Mouse (Mus musculus) forebrain, postnatal 0 days (tissue): ENCODE results near the gene Nol11. TPM values are rescaled to one million over a fixed set of nuclear protein-coding genes. Genes with fewer than 3 reads are reported as not detected.
A peak's percentile ranks its signal among the peaks of the same experiment; 100 is the strongest.
"Not testable (repeated sequence)": the region's sequence is repeated elsewhere in the genome, so short reads cannot be mapped to it uniquely, and the experiment has no call there.

ENCODE experiments used
- ATAC-seq: fragments of 200-750 bp; cut with Nextera tagmentation; 2 replicates; pipeline ENCODE4 v1.8.0; 2017; ENCODE audit warnings: mild to moderate bottlenecking, moderate library complexity
- DNase-seq: peaks from one replicate; pipeline ENCODE4 v3.0.0-alpha.2; 2015
- H3K27ac ChIP-seq: fragments of 300-500 bp; sonication (generic); 2 replicates; pipeline ENCODE4 v1.5.1; 2014; ENCODE audit warnings: low read depth, mild to moderate bottlenecking, antibody characterized with exemption, low read length, moderate library complexity, mixed read lengths
- H3K27me3 ChIP-seq: fragments of 300-500 bp; sonication (generic); 2 replicates; pipeline ENCODE4 v1.6.1; 2014; ENCODE audit warnings: mild to moderate bottlenecking, low read length, mixed read lengths; ENCODE audit not compliant: insufficient read depth
- H3K36me3 ChIP-seq: fragments of 300-500 bp; sonication (generic); 2 replicates; pipeline ENCODE4 v1.6.1; 2014; ENCODE audit warnings: mild to moderate bottlenecking, moderate library complexity; ENCODE audit not compliant: insufficient read depth
- H3K4me1 ChIP-seq: fragments of 300-500 bp; sonication (generic); 2 replicates; pipeline ENCODE4 v1.6.1; 2014; ENCODE audit warnings: antibody characterized with exemption; ENCODE audit not compliant: insufficient read depth
- H3K4me2 ChIP-seq: fragments of 300-500 bp; sonication (generic); 2 replicates; pipeline ENCODE4 v1.6.1; 2014; ENCODE audit warnings: low read depth, mild to moderate bottlenecking, moderate library complexity
- H3K4me3 ChIP-seq: fragments of 300-500 bp; sonication (generic); 2 replicates; pipeline ENCODE4 v1.5.1; 2014; ENCODE audit warnings: low read depth, low read length, mixed read lengths
- H3K9ac ChIP-seq: fragments of 300-500 bp; sonication (generic); 2 replicates; pipeline ENCODE4 v1.6.1; 2014; ENCODE audit warnings: mild to moderate bottlenecking
- H3K9me3 ChIP-seq: fragments of 300-500 bp; sonication (generic); 2 replicates; pipeline ENCODE4 v1.6.1; 2016; ENCODE audit warnings: low read length
- CTCF ChIP-seq: sonication (generic); IDR thresholded peaks from 2 replicates; pipeline ENCODE4 v1.5.1; 2016; ENCODE audit warnings: antibody characterized with exemption, control low read depth, low read depth
- WGBS: fragments of 180-500 bp; shearing (Covaris S2); extraction: QIAGEN DNeasy Blood & Tissue Kit; methylation state at CpG from one replicate; pipeline ENCODE4 v1.1.7; 2014; 5-methylcytosine and 5-hydroxymethylcytosine counted together
- polyA plus RNA-seq: library from polyadenylated mRNA; unstranded; fragments of >200 nt; fragmentation: Nextera tagmentation; extraction: Ambion mirVana; gene quantifications from 2 replicates; pipeline ENCODE4 v1.2.1, GENCODE M21; 2015
- total RNA-seq: library from RNA; depleted of rRNA; stranded (reverse); fragments of >200 nt; gene quantifications from 2 replicates; pipeline ENCODE4 v1.2.3, GENCODE M21; 2014

Nol11 gene
- total and polyA plus RNA-seq, 2 experiments from 2014 or later, result 35.6 to 49.0 TPM

GRCm38 (mm10) chr11:107155292-107155691, 33.9 kb downstream of the Nol11 start:
- 64% methylated on average over 5 of the region's 5 CpGs for WGBS
- no peak overlapping the region for H3K4me3 ChIP-seq
- no peak overlapping the region for H3K4me2 ChIP-seq
- no peaks in the 10 kb centered on the region for H3K4me1 ChIP-seq
- H3K27ac ChIP-seq, result no peak overlapping the region
- no peaks in the 10 kb centered on the region for H3K9me3 ChIP-seq
- no peak for TF ChIP-seq CTCF
- no peak overlapping the region for H3K9ac ChIP-seq
- H3K27me3 ChIP-seq, result no peaks in the 10 kb centered on the region
- no peaks in the 10 kb centered on the region for H3K36me3 ChIP-seq
- DNase-seq (no peak), ATAC-seq (no peak)

DNA sequence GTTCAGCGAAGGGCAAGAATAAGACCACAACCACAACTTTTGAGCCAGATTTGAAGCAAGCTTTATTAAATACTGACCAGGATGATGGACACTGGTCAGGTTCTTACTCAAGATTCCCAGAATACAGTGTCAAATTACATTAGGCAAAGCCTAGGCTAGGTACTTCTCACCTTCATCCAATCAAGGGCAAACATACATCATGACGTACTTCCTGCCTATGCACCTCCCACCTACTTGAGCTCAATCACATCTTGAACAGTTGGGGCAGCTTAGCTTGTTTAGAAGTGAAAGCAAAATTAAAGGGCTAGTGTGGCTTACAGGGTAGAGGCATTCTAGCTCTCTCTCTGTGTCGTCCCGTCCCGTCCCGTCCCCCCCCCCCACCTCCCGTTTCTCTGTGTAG, 34.8 kb downstream of the Nol11 start:
- H3K36me3 ChIP-seq, result no peaks in the 10 kb centered on the region
- H3K4me1 ChIP-seq, result no peaks in the 10 kb centered on the region
- DNase-seq (no peak), ATAC-seq (no peak)
- H3K9me3 ChIP-seq, result no peaks in the 10 kb centered on the region
- H3K4me2 ChIP-seq, result no peak overlapping the region
- no peak overlapping the region for H3K9ac ChIP-seq
- no peak overlapping the region for H3K4me3 ChIP-seq
- no peak overlapping the region for H3K27ac ChIP-seq
- no peak for TF ChIP-seq CTCF
- WGBS, result 93% methylated on average over 7 of the region's 7 CpGs
- H3K27me3 ChIP-seq, result no peaks in the 10 kb centered on the region

- no peak overlapping the region for H3K9ac ChIP-seq
- no peak overlapping the region for H3K4me2 ChIP-seq
- H3K4me3 ChIP-seq, result no peak overlapping the region
- DNase-seq (no peak), ATAC-seq (no peak)
- no peaks in the 10 kb centered on the region for H3K36me3 ChIP-seq
- H3K9me3 ChIP-seq, result no peaks in the 10 kb centered on the region
- H3K27ac ChIP-seq, result no peak overlapping the region
- WGBS, result 82% methylated on average over 5 of the region's 5 CpGs
- H3K27me3 ChIP-seq, result no peaks in the 10 kb centered on the region
- no peaks in the 10 kb centered on the region for H3K4me1 ChIP-seq
- no peak for TF ChIP-seq CTCF
Measured at GRCm38 (mm10) chr11:107153645-107154044, 35.5 kb downstream of the Nol11 start.

DNA sequence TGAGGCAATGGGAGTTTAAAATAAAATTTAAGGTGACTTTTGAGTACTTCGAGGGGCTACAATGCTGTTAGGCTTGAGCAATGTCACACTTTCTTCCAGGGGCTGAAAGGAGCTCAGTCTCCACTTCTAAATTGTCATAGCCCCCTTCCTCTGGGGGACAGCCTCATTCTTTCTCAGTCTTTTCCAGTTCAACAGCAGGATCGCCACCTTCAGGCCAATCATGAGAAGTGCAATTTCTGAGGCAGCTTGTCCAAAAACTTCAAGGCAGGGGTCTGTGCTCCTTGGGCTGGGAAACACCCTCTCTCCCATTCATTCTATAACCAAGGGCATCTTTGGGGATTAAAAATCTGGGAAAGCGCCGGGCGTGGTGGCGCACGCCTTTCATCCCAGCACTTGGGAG, 37.4 kb downstream of the Nol11 start:
- DNase-seq (no peak), ATAC-seq (no peak)
- Histone ChIP-seq H3K36me3 (no peaks in the 10 kb centered on the region), H3K4me3 (no peak overlapping the region), H3K9ac (no peak overlapping the region), H3K27ac (no peak overlapping the region), H3K4me1 (no peaks in the 10 kb centered on the region), H3K4me2 (no peak overlapping the region), H3K9me3 (no peaks in the 10 kb centered on the region), H3K27me3 (no peaks in the 10 kb centered on the region)
- WGBS, result 80% methylated on average over 7 of the region's 7 CpGs
- TF ChIP-seq CTCF, result peak; percentile 52

DNA sequence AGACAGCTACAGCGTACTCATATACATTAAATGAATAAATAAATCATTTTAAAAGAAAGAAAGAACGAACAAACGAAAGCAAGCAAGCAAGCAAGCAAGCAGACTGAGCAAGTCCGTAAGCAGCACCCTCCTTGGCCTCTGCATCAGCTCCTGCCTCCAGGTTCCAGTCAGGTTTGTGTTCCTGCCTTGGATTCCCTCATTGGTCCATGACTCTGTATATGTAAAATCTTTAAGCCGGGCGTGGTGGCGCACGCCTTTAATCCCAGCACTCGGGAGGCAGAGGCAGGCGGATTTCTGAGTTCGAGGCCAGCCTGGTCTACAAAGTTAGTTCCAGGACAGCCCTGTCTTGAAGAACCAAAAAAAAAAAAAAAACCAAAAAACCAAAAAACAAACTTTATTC, 45.2 kb downstream of the Nol11 start:
- WGBS, result 97% methylated on average over 11 of the region's 11 CpGs
- H3K9me3 ChIP-seq, H3K9ac ChIP-seq, H3K36me3 ChIP-seq, ATAC-seq, DNase-seq, H3K4me2 ChIP-seq, H3K4me3 ChIP-seq, H3K27ac ChIP-seq, H3K4me1 ChIP-seq, H3K27me3 ChIP-seq: not testable (repeated sequence)

GRCm38 (mm10) chr11:107142382-107142781, 46.8 kb downstream of the Nol11 start:
- Histone ChIP-seq H3K4me1 (no peaks in the 10 kb centered on the region), H3K36me3 (no peaks in the 10 kb centered on the region), H3K9me3 (no peaks in the 10 kb centered on the region), H3K4me2 (no peak overlapping the region), H3K27me3 (no peaks in the 10 kb centered on the region), H3K4me3 (no peak overlapping the region), H3K27ac (no peak overlapping the region), H3K9ac (no peak overlapping the region)
- 90% methylated on average over 2 of the region's 2 CpGs for WGBS
- TF ChIP-seq CTCF, result no peak
- no peak for ATAC-seq
- no peak for DNase-seq

DNA sequence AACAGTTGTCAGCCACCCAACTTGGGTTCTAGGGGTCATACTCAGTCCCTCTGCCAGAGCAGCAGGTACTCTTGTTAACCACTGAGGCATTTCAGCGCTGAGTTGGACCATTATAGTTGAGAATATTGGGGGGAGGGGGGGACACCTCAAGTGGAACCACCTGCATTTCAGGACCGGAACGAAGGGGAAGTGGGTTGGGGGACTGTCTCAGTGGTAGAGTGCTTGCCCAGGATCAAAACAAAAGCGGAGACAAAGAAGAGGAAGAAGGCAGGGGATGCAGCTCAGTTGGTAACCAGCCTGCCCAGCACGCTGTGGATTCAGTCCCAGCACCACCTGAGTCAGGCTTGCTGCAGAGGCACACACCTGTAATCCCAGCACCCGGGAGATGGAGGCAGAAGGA, 48.4 kb downstream of the Nol11 start:
- WGBS, result 23% methylated on average over 6 of the region's 6 CpGs
- H3K9ac ChIP-seq, result no peak overlapping the region
- H3K4me1 ChIP-seq, result no peaks in the 10 kb centered on the region
- no peak overlapping the region for H3K4me2 ChIP-seq
- H3K9me3 ChIP-seq, result no peaks in the 10 kb centered on the region
- no peaks in the 10 kb centered on the region for H3K27me3 ChIP-seq
- H3K4me3 ChIP-seq, result no peak overlapping the region
- ATAC-seq (no peak), DNase-seq (no peak)
- TF ChIP-seq CTCF, result no peak
- H3K27ac ChIP-seq, result no peak overlapping the region
- no peaks in the 10 kb centered on the region for H3K36me3 ChIP-seq

- Histone ChIP-seq H3K9me3 (no peaks in the 10 kb centered on the region), H3K36me3 (no peaks in the 10 kb centered on the region), H3K4me1 (no peaks in the 10 kb centered on the region), H3K4me3 (no peak overlapping the region), H3K27ac (no peak overlapping the region), H3K9ac (no peak overlapping the region), H3K27me3 (no peaks in the 10 kb centered on the region), H3K4me2 (no peak overlapping the region)
- peak; percentile 33 for TF ChIP-seq CTCF
- DNase-seq (no peak), ATAC-seq (no peak)
- WGBS, result 72% methylated on average over 3 of the region's 3 CpGs
Measured at GRCm38 (mm10) chr11:107138633-107139032, 50.5 kb downstream of the Nol11 start.
